Mouse (Mus musculus): Measurements from ENCODE around the gene E130218I03Rik.
A peak's percentile ranks its signal among the peaks of the same experiment; 100 is the strongest.
"Not testable (repeated sequence)": the region's sequence is repeated elsewhere in the genome, so short reads cannot be mapped to it uniquely, and the experiment has no call there.

Gene E130218I03Rik

DNA sequence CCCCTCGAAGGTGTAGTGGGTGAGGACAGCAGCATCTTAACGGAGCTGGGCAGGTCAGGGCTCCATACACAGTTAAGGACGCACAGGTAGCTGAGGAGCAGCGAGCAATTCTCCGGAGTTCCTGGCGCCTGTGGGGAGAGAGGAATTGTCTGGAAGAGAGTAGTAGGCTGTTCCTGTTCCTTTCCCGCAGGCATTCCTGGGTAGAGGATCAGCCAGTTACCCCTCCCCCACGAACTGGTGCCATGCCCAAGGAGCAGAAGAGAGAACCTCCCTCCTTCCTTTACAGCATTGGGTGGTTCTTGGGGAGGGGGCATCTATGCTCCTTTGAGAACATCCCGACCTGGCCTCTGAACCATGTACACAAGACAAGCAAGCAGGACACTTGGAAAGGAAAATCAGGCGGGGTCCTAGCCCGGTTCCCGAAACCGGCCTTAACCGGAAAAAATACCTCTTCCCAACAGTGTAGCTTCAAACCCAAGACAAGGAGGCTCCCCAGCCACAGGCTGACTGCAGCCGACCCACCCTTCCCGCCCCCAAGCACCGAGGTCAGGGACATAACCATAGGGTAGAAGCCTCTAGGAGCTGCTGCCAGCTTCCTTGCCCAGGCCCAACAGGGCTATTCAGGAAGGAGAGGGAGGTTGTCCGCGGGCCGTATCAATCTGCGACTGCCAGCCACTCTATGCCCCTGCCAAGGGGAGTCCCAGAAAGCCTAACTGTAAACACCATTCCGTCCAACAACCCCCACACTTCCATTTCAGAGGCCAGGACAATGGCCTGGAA lies 8.9 kb downstream of the E130218I03Rik start:
- DNase-seq, result no peak

DNA sequence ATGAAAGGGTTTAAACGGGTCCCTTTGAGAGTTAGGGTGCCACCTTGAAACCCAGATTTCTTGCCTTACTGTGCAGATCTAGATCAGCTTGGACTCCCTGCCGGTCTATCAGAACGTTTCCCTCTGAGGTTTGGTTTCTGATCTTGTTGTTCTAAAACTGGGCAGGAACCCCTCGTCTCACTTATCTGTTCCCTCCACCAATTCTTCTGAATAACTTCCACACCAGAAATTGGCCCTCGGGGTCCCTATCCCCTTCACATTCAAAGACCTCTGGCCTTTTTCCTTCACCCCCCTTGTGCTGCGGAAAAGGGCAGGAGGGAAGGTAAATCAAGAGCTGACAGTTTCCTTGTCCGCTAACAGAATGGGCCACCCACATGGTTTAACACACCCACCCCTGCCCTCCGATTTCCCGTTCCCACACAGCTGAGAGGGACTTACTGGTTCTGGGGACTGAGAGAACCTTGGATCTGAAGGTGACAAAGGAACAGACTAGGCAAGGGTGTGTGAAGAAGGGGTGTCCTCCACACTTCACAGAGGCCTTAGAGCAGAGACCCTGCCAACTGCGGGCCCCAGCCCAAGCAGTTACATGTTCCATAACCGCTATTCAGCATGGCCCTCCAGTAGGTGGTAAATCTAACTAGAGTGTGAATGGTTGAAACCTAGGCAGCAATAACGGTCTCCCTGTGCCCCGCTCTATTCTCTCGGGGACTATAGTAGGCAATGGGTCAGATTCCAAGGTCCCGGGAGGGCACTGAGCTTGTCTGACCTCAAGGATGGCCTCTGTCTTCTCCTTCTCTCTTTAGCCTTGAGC lies 9.7 kb downstream of the E130218I03Rik start:
- DNase-seq, result no peak

DNA sequence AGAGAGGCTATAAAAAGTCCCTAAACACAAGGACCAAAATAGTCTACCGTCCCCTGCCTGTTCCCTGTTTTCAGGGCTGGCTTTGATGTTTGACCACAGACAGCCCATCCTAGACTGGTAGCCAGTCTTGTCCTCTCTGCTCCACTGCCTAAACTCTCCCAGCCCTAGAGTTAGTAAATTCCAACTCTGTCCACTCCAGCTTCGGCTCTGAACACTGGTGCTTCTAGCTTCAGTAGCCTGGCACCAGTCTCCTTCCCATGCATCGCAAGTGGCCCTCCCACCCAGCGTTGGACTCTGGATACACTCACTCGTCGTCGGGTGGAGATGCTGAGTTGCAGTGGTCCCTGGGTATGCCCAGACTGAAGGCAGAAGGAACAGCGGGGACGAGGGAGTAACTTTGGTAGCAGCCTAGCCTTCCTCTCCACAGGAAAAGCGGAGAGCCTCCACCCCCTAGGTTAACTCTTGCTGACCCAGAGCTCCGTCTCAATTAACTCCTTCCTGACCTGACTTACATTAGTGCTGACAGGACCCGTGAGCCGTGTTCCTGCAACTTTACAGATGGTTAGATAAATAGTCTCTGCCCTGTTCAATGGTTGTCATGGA lies 10.4 kb downstream of the E130218I03Rik start, which contains the start of gene Grrp1:
Gene Grrp1 (minus strand): TSS at position 385 of the 603 bp plus-strand sequence.
- no peak for DNase-seq

DNA sequence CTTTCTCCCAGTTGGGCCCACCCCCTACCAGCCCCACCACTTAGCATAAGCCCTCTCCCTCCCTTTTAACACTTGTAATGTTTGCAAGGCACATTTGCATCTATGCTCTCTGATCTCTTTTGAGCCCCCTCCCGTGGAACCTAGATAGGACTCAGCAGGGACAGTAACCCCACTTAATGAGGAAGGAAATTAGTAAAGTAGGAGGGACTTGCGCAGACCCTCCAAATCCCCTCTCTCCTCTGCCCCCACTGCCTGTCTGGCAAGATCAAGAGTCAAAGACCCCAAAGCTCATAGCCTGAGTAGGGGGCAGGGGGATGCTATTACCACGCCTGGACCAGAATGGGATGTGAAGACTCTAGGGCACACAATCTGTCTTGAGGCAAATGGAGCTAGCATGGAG lies 11.4 kb downstream of the E130218I03Rik start:
- no peak for DNase-seq

DNA sequence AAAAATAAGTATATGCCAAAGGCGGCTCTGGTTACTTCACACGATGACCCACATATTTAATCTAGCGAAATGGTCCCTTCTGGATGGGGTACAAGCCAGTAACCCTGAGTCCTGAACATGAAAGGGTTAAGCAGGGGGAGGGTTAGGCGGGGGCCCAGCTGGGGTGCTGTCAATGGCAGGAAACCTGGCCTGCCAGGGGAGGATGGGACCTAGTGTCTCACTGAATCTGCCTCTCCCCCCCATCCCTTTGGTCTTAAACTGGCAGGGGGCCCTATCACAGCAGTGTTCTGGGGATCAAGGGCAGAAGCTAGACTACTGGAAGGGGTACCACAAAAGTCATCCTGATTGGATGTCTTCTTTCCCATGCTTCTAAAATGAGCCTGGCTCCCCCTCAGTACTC lies 12.4 kb downstream of the E130218I03Rik start:
- no peak for DNase-seq

DNA sequence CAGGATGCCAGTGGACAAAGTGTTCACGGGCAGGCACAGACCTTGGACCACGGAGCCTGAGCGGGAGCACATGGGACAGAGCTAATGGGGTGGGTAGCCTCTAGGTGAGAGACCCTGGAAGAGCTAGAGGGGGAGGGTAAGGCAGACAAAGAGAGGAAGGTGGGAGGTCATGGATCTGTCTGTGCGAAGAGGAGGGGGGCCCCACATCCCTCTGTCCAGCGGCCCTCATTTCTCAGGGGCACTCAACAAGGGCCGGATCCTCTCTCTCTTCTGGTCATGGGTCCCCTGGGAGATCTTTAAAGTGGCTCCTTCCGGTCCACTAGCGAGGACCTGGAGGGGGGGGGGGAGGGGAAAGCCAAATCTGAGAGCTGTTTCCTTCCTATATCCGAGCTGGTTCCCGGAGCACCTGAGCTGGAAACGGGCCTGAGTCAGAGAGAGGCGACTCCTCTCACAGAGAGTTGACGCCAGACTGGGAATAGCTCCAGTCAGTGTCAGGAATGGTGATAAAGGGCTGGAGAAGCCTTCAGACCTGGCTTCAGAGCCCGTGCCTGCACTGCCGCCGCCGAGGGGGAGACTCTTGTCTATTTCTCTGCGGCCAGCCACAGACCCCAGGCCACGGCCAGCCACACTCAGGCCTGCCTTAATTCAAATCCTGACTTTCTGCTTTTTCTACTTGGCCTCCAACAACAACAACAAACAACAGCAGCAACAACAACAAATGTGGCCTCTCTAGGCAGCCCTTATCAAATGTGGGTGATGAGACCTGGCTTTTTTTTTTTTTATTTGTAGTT lies 13.1 kb downstream of the E130218I03Rik start:
- DNase-seq, result no peak

DNA sequence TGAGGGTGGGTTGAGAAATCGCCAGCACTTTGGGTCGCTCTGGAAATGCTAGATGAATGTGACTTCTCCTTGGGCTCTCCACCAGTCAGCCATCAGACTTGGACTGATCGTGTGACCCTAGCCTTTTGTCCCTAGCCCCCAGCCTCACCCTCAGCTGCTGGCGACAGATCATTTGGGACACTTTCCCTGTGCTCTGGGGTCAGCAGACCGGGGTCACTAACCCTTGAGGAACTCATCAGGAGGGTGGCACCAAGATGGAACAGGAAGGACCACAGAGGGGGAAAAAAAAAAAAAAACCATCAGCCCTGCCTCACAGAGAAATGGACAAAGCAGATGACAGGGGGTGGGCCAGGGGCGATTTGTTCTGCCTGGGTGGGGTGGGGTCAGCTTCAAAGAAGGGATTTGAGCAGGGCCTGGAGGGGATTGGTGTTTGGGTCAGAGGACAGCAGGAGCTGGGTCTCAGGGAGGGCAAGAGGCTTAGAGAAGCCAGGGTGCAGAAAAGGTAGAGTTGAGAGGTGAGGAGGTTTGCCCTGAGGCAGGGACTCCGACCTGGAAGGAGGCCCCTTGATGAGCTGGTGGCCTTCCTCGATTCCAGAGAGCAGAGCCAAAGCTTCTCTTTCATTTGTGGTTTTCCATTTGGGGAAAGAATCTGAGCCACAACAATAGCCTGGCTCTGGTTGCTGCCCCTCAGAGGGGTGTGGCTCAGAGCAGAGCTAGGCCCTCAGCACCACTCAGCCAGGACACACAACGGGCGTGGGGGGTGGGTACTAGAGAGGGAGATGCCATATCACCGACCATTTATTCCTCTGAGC lies 13.9 kb downstream of the E130218I03Rik start:
- DNase-seq, result no peak

DNA sequence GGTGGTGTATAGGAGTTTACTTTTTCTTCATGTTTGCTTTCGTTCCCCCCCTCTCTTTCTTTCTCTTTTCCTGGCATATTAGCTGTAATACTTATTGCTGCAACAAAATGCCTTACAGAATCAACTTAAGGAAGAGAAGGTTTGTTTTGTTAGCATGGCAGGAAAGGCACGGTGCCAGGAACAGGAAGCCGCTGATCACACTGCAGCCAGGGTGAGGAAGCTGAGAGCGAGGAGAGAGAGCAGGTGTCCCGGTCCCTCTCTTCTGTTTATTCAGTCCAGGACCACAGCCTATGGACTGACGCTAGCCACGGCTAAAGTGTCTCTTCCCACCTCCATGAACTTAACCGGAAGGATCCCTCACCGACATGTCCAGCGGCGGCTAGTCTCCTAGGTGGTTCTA lies 14.9 kb downstream of the E130218I03Rik start:
- DNase-seq, result no peak

DNA sequence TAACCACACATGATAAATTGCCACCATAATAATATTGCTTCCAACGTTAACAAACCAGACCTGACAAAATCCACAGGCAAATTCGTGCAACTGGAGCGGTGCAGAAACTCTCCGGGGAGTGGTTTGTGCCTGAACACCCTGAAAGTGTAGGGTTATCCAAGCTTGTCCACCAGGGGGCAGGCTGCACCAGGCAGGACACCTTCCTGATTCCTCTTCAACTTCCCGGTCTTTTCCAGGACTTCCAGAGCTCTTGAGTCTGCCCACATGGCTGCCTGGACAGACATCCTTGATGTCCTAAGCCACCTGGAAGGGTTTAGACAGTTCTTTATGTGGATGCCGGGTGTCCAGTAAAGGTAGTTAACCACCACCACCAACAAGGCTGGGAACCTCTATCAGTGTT lies 19.7 kb downstream of the E130218I03Rik start:
- DNase-seq, result no peak

DNA sequence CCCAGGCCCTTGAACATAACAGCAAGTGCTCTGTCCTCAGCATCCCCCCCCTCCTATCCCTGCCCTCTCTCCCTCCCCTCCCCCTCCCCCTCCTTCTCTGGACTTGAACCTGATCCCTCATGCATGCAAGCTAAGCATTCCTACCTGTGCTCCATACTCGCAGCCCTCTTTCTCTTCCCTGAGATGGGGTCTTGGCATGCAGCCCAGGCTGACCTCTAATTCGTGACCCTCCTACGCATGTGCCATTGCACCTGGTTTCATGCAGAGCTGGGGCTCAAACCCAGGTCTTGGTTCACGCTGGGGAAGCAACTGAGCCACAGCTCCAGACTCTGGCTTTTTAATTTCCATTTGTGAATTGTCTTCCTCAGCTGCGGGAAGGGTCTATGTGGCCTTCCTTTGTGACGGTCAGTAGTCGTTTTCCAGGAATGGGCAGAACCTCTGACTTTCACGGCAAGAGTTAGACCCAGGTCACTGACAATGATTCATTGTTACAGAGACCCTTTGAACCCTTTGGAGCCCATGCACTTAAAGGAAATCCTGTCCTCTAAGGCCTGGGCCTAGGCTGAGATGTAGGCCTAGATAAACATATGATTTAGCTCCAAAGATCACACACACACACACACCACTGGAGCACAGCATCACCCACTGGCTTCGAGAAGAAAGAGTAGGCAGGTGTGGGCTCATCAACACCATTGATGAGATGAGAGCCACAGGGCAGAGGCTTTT lies 22.6 kb downstream of the E130218I03Rik start:
- no peak for DNase-seq

DNA sequence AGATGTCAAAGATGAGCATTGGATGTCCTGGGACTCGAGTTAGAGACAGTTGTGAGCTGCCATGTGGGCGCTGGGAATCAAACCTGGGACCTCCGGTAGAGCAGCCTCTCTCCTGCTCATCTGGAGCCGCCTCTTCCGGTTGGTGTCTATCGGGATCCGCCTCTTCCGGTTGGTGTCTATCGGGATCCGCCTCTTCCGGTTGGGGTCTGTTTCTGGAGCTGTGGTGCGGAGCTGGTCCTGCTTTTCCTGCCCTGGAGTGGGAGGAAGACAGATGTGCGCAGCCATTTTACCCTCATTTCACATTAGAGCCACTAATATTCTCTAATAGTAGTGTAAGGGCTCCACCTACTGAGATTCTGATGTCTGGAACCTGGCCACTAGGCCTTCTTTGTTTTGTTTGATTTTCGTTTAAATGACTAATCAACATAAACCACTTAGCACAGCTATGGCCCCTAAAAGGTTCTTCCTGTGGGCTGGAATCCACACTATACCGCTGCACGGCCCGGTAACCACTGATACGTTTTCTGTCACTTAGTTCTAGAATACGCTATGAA lies 24.7 kb downstream of the E130218I03Rik start:
- DNase-seq, result no peak

DNA sequence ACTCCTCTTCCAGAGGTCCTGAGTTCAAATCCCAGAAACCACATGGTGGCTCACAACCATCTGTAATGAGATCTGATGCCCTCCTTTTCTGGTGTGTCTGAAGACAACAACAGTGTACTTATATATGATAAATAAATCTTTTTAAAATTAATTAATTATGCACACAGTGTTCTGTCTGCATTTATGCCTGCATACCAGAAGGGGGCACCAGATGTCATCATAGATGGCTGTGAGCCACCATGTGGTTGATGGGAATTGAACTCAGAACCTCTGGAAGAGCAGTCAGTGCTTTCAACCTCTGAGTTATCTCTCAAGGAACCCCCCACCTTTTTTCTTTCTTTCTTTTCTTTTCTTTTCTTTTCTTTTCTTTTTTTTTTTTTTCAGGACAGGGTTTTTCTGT lies 26.2 kb downstream of the E130218I03Rik start:
- not testable (repeated sequence) for DNase-seq

DNA sequence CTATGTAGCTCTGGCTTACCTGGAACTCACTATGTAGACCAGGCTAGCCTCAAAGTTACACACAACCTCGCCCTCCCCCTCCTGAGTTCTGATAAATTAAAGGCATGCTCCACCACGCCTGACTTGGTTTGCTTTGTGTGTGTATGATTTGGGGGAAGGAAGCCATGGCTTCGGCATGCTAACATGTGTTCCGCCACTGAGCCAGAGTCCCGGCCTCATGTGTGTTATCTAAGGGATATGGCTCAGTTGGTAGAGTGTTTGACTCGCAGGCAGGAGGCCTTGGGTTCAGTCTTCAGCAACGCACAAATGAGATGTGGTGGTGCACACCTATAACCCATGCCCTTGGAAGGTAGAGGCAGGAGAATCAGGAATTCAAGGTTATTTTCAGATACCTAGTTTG lies 28.5 kb downstream of the E130218I03Rik start:
- DNase-seq, result no peak

DNA sequence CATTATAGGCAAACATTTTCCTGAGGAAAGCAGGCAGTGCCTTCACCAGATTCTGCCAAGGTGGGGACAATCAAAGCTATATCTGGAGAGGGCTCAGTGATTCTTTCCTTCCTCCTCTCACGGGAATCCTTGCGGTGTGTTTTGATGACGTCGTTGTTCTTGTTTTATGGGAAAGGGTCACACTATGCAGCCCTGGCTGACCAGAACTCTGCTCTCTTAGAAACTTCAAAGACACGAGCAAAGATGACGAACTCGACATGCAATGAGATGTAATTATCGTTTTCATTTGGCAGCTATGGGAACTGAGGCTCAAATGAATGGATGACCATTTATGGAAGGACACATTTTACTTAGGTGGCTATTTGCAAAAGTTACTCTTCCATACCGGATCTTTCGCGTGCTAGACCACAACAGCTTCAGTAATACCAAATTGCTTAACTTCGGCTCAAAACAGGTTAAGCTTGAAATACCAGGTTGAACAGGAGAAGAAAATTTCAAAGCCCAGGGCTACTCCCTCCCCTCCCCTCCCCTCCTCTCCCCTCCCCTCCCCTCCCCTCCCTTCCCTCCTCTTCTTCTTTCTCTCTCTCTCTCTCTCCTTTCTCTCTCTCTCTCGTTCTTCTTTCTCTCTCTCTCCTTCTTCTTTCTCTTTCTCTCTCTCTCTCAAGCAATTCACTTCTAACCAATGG lies 29.4 kb downstream of the E130218I03Rik start:
- no peak for DNase-seq

DNA sequence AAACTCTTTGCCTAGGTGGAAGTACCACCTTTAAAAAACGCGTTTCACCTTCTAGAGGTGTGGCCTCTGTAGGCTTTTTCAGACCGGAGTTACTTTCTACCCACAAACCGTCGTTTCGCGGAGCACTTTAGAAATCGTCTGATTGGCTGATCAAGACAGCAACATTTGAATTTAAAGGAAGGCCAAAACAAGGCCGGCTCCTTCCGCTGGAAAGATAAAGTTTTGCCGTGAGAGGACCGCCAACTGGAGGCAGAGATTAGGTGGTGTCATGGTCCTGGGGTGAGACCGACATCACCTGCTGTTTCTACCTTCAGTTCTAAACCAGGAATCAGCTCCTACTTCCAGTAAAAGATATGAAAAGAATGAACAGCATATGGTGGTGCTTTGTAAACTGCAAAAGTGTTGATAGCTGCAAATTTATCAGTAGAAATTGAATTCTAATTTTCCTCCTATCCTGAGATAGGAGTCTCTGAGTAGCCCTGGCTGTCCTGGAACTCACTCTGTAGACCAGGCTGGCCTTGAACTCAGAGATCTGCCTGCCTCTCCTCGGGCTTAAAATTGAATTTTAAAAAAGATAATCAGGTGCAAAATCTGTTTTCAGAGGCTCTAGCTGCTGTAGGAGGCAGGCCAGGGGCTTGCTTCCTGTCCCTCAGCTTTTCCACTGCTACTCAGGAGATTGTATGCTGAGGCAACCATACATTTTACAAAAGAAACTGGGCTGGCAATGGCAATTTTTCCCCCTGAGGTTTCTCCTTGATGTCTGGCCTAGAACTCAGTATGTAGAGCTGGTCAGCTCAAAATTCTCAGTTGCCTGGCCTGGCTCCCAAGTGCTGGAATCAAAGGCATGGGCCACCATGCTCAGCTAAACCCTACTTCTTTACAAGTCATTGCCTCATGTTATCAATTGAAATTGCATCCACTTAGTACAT lies 30.2 kb downstream of the E130218I03Rik start:
- no peak for DNase-seq

DNA sequence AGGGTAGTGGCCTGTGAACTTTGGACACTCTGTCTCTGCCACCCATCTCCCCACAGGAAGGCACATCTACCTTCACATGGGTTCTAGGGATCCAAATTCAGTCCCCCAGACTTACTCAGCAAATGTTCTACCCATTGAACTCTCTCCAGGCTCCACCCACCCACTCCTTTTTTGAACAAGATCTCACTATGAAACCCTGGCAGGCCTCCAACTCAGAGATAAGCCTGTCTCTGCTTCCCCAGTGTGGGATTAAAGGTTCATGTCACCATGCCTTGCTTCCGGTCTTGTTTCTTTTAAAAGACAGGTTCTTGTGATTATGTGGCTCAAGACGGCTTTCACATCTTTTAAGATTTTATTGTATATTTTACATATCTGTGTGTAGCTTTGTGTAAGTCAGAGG lies 41.5 kb downstream of the E130218I03Rik start:
- DNase-seq, result no peak

DNA sequence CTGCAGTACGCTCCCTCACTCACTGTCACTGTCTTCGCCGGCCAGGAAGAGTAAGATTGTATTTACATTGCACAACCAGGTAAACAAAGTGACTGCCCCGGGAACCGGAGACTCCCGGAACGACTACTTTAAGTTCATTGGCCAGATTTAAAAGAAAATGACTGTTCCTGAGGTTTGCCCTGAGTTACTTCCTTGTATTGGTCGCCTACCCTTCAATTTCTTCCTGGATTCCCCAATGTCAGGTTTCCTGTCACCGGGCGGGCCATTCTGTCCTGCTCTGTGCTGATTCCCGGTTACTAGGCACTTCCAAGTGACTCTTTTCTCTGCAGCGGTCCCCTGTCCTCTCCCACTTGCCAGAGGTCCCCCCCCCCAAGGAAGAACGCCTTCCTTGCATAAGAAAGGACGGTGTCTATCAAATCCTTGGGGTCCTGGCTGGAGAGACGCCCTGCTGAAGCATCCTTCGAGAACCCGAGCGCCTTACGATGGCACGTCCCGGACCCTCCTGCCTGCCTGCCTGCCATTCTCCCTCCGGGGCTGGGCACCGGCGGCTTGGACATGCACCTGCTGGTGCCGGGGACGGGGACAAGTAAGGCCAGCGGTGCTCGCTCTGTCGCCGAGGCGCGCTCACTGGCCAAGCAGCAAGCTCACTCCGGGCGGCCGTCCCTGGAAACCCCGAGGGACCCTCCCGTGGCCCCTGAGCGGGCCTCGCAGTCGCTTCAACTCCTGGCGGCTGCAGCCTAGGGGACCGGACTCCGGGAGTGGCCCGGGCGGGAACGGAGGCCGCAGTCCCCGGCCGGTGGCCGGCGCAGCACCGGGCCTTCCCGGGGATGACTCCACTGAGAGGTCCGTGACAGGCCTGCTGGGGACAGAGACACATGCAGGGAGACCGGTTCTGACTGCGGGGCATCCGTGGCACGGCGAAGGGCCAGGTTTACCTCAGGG lies 43.0 kb downstream of the E130218I03Rik start:
- DNase-seq, result peak; percentile 30

DNA sequence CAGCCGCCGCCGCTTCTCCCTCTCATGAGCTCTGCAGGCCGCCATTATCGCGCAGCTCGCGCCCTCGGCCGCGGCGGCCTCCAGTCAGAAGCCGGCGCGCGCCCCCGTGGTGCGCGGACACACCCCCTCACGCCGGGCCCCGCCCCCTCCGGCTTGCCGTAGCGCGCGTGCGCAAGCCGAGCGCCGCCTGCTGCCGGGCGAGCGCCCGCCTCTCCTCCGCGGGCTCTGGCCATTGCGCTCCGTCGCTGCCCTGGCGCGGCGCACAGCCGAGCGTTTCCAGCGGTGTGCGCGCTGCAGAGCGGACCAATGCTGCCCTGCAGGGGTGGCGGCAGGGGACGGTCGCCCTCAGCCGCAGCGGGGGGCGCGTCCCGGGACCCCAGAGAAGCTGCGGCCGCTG lies 43.7 kb downstream of the E130218I03Rik start:
- peak; percentile 94 for DNase-seq
